Mouse (Mus musculus) brain, embryonic 14.5 days (tissue): ENCODE results near the gene Exoc7. TPM values are rescaled to one million over a fixed set of nuclear protein-coding genes. Genes with fewer than 3 reads are reported as not detected.
"Not testable (repeated sequence)": the region's sequence is repeated elsewhere in the genome, so short reads cannot be mapped to it uniquely, and the experiment has no call there.

ENCODE experiments used
- DNase-seq: peaks from one replicate; pipeline ENCODE4 v3.0.0-alpha.2; 2011; ENCODE audit warnings: low read depth
- CTCF ChIP-seq: fragments of 200-500 bp; IDR thresholded peaks from 2 replicates; pipeline ENCODE4 v1.5.1; 2012; ENCODE audit warnings: inconsistent platforms, mild to moderate bottlenecking, moderate library complexity, borderline replicate concordance; ENCODE audit not compliant: insufficient read depth, insufficient read length; ENCODE audit errors: extremely low read depth
- POLR2A ChIP-seq: fragments of 200-500 bp; IDR thresholded peaks from 2 replicates; pipeline ENCODE4 v1.6.1; 2012; ENCODE audit warnings: mild to moderate bottlenecking, inconsistent platforms, borderline replicate concordance; ENCODE audit not compliant: poor library complexity, insufficient read depth, insufficient read length, severe bottlenecking; ENCODE audit errors: extremely low read depth
- polyA plus RNA-seq: library from polyadenylated mRNA; depleted of rRNA; stranded (reverse); fragments of >200 nt; gene quantifications from 2 replicates; pipeline ENCODE4 v1.2.3, GENCODE M21; 2012

Exoc7 gene
- polyA plus RNA-seq, 1 experiment = 112 TPM

GRCm38 (mm10) chr11:116290556-116290955, 16.5 kb downstream of the Exoc7 start:
- DNase-seq = no peak
- no peak for TF ChIP-seq CTCF
- no peak for TF ChIP-seq POLR2A

GRCm38 (mm10) chr11:116287351-116287750, 19.7 kb downstream of the Exoc7 start:
- no peak for DNase-seq

DNA sequence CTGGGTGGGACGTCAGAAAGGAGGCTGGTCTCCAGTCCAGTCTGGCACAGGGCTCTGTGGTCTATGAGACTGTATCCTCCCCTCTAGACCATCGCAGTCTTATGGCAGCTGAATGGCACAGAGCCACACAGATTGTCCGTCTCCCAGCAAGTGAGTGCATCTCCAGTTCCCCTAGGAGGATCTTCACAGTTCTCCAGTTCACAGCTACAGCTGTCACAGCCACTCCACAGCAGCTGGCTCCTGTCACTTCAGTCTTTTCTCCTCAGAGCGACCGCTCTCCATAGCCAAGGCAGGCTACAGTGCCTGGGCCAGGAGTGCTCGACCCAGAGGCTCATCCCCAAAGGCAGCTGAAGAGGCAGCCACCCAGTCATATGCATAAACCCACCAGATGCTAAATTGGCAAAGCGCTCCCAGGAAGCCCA, 21.3 kb downstream of the Exoc7 start:
- no peak for DNase-seq
- no peak for TF ChIP-seq POLR2A
- no peak for TF ChIP-seq CTCF

More at GRCm38 (mm10) chr11:116287351-116287750, 19.7 kb downstream of the Exoc7 start:
- TF ChIP-seq POLR2A = no peak
- TF ChIP-seq CTCF = no peak

- DNase-seq = no peak
- TF ChIP-seq CTCF (no peak), POLR2A (no peak)
These were observed 23.1 kb downstream of the Exoc7 start for GRCm38 (mm10) chr11:116283982-116284381.

- no peak for DNase-seq
- TF ChIP-seq CTCF (no peak), POLR2A (no peak)
These were observed 24.0 kb downstream of the Exoc7 start for GRCm38 (mm10) chr11:116282912-116283521.

DNA sequence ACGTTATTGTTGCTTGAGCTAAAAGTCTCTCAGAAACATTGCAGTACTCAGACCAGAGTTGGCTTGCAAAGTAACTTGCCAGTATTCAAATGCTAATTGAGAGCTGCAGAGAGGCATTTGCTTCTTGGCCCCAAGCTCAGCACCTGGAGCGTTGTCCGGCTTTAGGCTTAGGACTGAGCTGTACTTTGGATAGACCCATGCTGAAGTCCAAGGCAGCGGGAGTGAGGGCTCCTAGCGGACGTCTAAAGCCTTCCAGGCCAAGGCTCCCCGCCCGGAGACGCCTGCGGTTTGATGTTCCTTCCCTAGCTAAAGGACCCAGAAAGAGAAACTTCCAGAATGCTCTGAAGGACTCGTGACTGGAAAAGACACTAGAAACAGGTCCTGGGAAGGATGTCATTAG, 24.9 kb downstream of the Exoc7 start:
- no peak for DNase-seq
- no peak for TF ChIP-seq CTCF
- TF ChIP-seq POLR2A = no peak

DNA sequence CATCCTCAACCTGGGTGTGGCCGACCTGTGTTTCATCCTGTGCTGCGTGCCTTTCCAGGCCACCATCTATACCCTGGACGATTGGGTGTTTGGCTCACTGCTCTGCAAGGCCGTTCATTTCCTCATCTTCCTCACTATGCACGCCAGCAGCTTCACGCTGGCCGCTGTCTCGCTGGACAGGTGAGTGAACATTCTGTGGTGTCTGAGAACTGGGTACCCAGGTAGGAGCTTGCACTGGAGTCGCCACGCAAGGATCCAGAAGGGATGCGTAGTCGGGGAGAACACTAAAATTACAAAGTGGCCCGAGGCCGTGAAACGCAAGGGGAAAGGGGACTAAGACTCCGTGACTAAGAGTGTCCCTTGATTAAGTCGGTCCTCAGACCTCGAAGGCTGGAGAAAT, 25.4 kb downstream of the Exoc7 start:
- no peak for DNase-seq
- TF ChIP-seq POLR2A = no peak

DNA sequence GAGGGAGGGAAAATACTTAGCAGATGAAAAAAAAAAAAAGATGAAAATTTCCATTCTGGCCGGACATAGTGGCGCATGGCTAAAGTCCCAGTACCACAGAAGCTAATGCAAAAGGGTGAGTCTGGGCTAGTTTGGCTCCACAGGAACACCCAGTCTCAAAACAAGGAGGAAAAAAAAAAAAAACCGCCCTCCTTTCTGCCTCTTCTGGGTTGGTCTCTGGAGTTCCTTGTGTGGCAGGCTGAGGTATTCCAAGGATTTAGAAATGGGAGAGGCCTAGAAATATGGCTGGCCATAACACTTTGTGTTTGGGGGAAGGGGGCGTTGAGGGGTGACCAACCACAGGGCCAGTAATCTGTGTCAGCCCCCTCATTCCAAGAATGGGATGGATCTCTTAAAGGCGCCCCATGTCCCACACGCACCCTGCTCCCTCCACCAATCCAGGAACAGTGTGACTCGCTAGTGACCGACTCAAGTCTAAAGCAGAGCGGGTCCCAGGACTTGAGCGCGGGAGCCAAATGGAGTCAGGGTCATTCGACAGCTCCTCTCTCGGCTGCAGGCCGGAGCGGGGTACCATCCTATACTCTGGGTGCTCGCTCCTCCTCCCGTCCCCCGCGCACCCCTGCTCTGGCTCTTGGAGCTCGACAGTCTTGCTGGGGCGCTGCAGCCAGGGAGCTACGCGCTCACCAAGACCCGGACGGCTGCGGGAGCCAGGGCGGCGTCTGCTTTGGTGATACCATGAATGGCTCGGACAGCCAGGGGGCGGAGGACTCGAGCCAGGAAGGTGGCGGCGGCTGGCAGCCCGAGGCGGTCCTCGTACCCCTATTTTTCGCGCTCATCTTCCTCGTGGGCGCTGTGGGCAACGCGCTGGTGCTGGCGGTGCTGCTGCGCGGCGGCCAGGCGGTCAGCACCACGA, 26.0 kb downstream of the Exoc7 start, which contains the start of gene Galr2:
Gene Galr2, plus strand, starts transcription at position 189 of the 913 bp plus-strand sequence.
- TF ChIP-seq CTCF (no peak), POLR2A (no peak)
- no peak for DNase-seq

DNA sequence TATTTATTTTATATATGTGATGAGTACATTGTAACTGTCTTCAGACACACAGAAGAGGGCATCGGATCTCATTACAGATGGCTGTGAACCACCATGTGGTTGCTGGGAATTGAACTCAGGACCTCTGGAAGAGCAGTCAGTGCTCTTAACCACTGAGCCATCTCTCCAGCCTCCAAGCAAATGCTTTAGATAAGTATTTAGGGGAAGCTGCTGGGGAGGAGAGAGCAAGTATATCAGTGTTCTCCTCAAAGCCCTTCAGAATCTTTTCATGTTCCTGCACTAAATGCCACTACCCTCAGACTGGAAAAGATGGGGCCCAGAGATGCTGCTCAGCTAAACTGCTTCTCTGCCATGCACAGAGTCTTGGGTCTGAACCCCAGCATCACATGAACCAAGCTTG, 29.8 kb downstream of the Exoc7 start:
- not testable (repeated sequence) for DNase-seq

DNA sequence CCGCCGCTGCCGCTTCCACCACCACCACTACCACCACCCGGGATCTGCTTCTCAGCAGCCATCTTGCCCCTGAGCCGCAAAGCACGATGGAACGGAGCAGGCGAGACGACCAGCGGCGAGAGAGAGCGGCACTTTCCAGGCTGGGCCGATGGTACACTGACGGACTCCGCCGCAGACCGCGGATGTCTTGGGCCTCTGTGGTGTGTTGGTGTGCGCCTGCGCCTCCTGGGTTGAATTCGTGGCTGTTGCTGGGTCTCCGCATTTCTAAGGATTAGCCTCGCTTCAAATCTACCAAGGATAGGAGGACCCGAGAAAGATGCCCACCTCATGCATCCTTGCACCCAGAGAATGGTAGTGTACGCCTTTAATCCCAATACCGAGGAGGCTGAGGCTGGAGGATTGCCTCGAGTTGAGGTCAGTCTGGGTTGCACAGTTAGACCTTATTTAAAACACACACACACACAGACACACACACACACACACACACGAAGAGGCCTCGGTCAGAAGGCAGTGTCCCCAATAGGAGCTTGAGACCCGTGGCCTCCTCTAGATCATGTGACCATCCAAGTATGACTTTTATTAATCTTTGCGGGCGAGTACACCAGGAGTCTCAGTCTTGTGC, 32.9 kb downstream of the Exoc7 start, which contains the start of gene Srp68:
Gene Srp68, minus strand, starts transcription at position 173 of the 622 bp plus-strand sequence.
- TF ChIP-seq CTCF (no peak), POLR2A (peak; percentile 70; the same call in 1 of the 2 replicates)

GRCm38 (mm10) chr11:116273469-116274044, 33.5 kb downstream of the Exoc7 start:
- no peak for DNase-seq
- no peak for TF ChIP-seq CTCF
- no peak for TF ChIP-seq POLR2A

More for the DNA sequence above, 32.9 kb downstream of the Exoc7 start, which contains the start of gene Srp68:
- peak; percentile 99 for DNase-seq
